Mouse (Mus musculus) layer of hippocampus, adult 8-10 months (tissue): Measurements from ENCODE around the gene Armcx6. TPM values are rescaled to one million over a fixed set of nuclear protein-coding genes. Genes with fewer than 3 reads are reported as not detected.

ENCODE experiments used
- microRNA-seq, 2 experiments: library from miRNA; unstranded; fragments of <30 nt; microRNA quantifications; one replicate each; pipeline ENCODE4 v1.2.0; 2022
- total RNA-seq, 4 experiments: library from RNA; stranded (reverse); gene quantifications; 2 replicates each; pipeline ENCODE4 v1.2.4; 2022

The Armcx6 gene
- total RNA-seq, 4 experiments from 2014 or later, result 8.6 to 10.0 (median 9.0) TPM

Small RNA genes lying within 50 kb of the gene (microRNA-seq; reads per million reads assigned to microRNA genes)
- gene Mir7093, result 0 to 0.25 reads per million in 2 experiments

Other genes starting within 250 kb of the Armcx6 start
- gene Timm8a1, start 209.6 kb downstream of the Armcx6 start, total RNA-seq, result 10 to 100 TPM; 13.6 to 18.8 (median 15.8) TPM
- 1 to 10 TPM in 3 of 4 experiments, under 1 TPM in 1; 0.71 to 4.0 (median 2.8) TPM for gene Btk, start 167.8 kb downstream of the Armcx6 start, total RNA-seq
- 100 to 1,000 TPM in 3 of 4 experiments, 10 to 100 TPM in 1; 97.1 to 183 (median 148) TPM for gene Rpl36a, start 165.8 kb downstream of the Armcx6 start, total RNA-seq
- gene Gla, start 150.3 kb downstream of the Armcx6 start, total RNA-seq, result 10 to 100 TPM in 2 of 4 experiments, 1 to 10 TPM in 2; 8.5 to 12.2 (median 10.2) TPM
- gene Hnrnph2, start 150.2 kb downstream of the Armcx6 start, total RNA-seq, result 100 to 1,000 TPM; 149 to 162 (median 155) TPM
- gene Armcx4, start 64.9 kb downstream of the Armcx6 start, total RNA-seq, result 10 to 100 TPM; 33.6 to 37.1 (median 35.0) TPM
- gene Armcx1, start 33.5 kb downstream of the Armcx6 start, total RNA-seq, result 10 to 100 TPM; 51.9 to 67.4 (median 63.3) TPM
- gene Armcx3, start 5.2 kb upstream of the Armcx6 start, total RNA-seq, result 10 to 100 TPM; 69.7 to 84.0 (median 78.9) TPM
- 10 to 100 TPM; 84.4 to 94.6 (median 89.2) TPM for gene Armcx2, start 57.8 kb upstream of the Armcx6 start, total RNA-seq
- under 1 TPM in 3 of 4 experiments, not detected in 1; 0.17 to 0.24 (median 0.18) TPM for gene Nxf2, start 213.3 kb upstream of the Armcx6 start, total RNA-seq